Mouse (Mus musculus): ENCODE measurements around the gene Gm6525.

GRCm38 (mm10) chr3:84175337-84176315, 1.7 kb downstream of the Gm6525 start:
- TF ChIP-seq CTCF (IDR thresholded peaks at IDR 0.05; ENCODE audit: borderline replicate concordance, control insufficient read depth, extremely low read depth, insufficient read depth, low read length, poor library complexity), result no peak
- TF ChIP-seq POLR2A (IDR thresholded peaks at IDR 0.05; ENCODE audit: control insufficient read depth, extremely low read depth, insufficient read depth, low read length, poor library complexity), result no peak

Data from thymus, adult 2 months (tissue).